Mouse (Mus musculus): ENCODE data around the gene Gstt2. TPM values are rescaled to one million over a fixed set of nuclear protein-coding genes. Genes with fewer than 3 reads are reported as not detected.

The Gstt2 gene
- polyA plus RNA-seq, 1 experiment from 2014 or later: 7.2 TPM

DNA sequence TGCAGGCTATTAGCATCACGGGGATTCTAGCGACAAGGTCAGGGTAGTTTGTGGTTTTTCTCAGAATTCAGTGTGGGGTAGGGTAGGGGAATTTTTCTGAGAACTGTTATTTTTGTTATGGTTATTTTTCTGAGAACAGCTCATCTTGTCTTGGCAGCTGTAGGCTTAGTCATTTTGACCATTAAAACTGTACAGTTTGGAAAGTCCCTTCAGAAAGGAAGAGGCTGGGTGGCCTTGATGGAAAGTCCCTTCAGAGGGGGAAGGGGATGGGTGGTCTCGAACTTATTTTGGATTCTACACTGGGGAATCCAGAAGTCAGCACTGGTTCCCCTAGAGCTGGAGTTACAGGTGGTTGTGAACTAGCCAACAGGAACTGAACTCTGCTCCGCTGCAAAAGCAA lies 12.7 kb downstream of the Gstt2 start:
- 84% methylated on average over 4 of the region's 4 CpGs for WGBS
- no peak for ATAC-seq (ENCODE audit: insufficient read depth, low FRiP score, low TSS enrichment)

DNA sequence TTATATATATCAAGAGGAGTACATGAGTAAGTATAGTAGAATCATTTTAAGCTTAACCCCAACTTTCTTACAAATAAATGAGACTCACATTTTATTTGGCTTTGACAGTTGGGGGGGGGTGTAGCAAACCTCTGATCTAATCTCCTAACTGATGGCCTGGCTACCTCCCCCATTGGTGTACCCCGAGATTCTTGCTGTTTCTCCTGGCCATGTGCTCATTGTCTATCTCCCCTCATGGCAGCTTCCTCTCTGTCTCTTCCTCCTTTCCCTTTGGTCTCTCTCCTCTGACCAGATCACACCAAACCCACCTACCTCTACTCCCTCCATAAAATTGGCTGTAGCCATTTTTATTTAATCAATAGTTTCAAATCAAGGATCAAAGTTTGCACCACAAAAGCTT lies 13.4 kb downstream of the Gstt2 start:
- Histone ChIP-seq H3K9ac (ENCODE audit: low read length) (no peak overlapping the region), H3K36me3 (ENCODE audit: control insufficient read depth, insufficient read depth, low read length) (no peaks in the 10 kb centered on the region), H3K27me3 (ENCODE audit: control insufficient read depth, insufficient read depth, low read length) (no peaks in the 10 kb centered on the region), H3K4me2 (ENCODE audit: low read depth) (no peak overlapping the region), H3K4me1 (ENCODE audit: control insufficient read depth, insufficient read depth, low read length) (no peaks in the 10 kb centered on the region), H3K4me3 (ENCODE audit: low read depth, low read length) (no peak overlapping the region), H3K9me3 (ENCODE audit: control insufficient read depth, low read length) (no peaks in the 10 kb centered on the region), H3K27ac (ENCODE audit: low read depth, low read length) (no peak overlapping the region)
- no peak for ATAC-seq (ENCODE audit: insufficient read depth, low FRiP score, low TSS enrichment)
- DNase-seq (ENCODE audit: low spot score): no peak
- WGBS: 94% methylated on average over 1 of the region's 1 CpGs

More for the DNA sequence above, 12.7 kb downstream of the Gstt2 start:
- no peak overlapping the region for H3K9ac ChIP-seq (ENCODE audit: low read length)
- no peak overlapping the region for H3K4me3 ChIP-seq (ENCODE audit: low read depth, low read length)
- no peaks in the 10 kb centered on the region for H3K4me1 ChIP-seq (ENCODE audit: control insufficient read depth, insufficient read depth, low read length)
- H3K9me3 ChIP-seq (ENCODE audit: control insufficient read depth, low read length): no peaks in the 10 kb centered on the region
- no peaks in the 10 kb centered on the region for H3K36me3 ChIP-seq (ENCODE audit: control insufficient read depth, insufficient read depth, low read length)
- H3K4me2 ChIP-seq (ENCODE audit: low read depth): no peak overlapping the region
- no peak overlapping the region for H3K27ac ChIP-seq (ENCODE audit: low read depth, low read length)
- DNase-seq (ENCODE audit: low spot score): no peak
- H3K27me3 ChIP-seq (ENCODE audit: control insufficient read depth, insufficient read depth, low read length): no peaks in the 10 kb centered on the region

DNA sequence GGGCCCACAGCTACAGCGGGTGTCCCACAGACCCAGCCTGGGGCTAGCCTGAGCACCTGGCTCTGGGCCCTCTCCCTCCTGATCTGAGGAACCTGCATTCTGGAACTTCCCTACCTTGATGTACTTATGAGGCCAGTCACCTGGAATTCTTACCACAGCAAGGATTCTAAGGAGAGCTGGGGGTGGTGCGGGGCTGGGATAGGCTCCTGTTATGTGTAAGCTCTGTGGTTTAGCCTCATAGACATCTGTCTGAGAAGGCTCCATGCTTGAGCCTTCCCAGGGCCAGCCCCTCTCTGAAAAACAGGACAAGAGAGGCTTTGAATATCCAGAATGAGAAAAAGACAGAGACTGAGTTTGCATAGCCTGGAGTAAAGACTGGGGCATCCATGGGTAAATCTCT lies 14.8 kb downstream of the Gstt2 start, which contains the start of gene Gstt4:
Gstt4 (minus strand) TSS at position 101 of the 400 bp plus-strand sequence.
- Histone ChIP-seq H3K4me2 (ENCODE audit: low read depth) (no peak within 1 kb of the TSS), H3K9ac (ENCODE audit: low read length) (no peak within 1 kb of the TSS), H3K27me3 (ENCODE audit: control insufficient read depth, insufficient read depth, low read length) (no peaks in the 10 kb centered on the region), H3K27ac (ENCODE audit: low read depth, low read length) (no peak within 1 kb of the TSS), H3K4me1 (ENCODE audit: control insufficient read depth, insufficient read depth, low read length) (no peaks in the 10 kb centered on the region), H3K4me3 (ENCODE audit: low read depth, low read length) (no peak within 1 kb of the TSS), H3K36me3 (ENCODE audit: control insufficient read depth, insufficient read depth, low read length) (no peaks in the 10 kb centered on the region), H3K9me3 (ENCODE audit: control insufficient read depth, low read length) (no peaks in the 10 kb centered on the region)
- DNase-seq (ENCODE audit: low spot score) (no peak), ATAC-seq (ENCODE audit: insufficient read depth, low FRiP score, low TSS enrichment) (no peak)
- WGBS: 92% methylated on average over 2 of the region's 2 CpGs

DNA sequence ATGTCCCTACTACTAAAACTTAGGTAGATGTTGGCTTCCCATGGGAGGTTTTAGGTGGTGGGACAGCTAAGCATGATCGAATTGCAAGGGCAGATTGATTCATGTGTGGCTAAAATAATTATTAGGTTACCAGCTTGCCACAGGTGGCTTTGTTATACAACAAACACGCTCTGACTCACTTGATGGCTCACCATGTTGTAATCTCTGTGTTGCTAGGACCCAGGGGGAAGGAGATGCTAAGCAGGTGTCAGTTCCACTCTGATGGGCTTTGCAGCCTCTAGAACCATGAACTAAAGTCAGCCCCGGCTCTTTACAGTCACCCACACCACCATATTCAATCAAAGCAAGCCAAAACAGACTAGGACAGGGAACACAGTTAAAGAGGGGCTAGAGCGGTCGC lies 17.3 kb downstream of the Gstt2 start:
- Histone ChIP-seq H3K9me3 (ENCODE audit: control insufficient read depth, low read length) (no peaks in the 10 kb centered on the region), H3K36me3 (ENCODE audit: control insufficient read depth, insufficient read depth, low read length) (no peaks in the 10 kb centered on the region), H3K27ac (ENCODE audit: low read depth, low read length) (no peak overlapping the region), H3K4me1 (ENCODE audit: control insufficient read depth, insufficient read depth, low read length) (no peaks in the 10 kb centered on the region), H3K27me3 (ENCODE audit: control insufficient read depth, insufficient read depth, low read length) (no peaks in the 10 kb centered on the region), H3K9ac (ENCODE audit: low read length) (no peak overlapping the region), H3K4me2 (ENCODE audit: low read depth) (no peak overlapping the region), H3K4me3 (ENCODE audit: low read depth, low read length) (no peak overlapping the region)
- 80% methylated on average over 5 of the region's 5 CpGs for WGBS
- ATAC-seq (ENCODE audit: insufficient read depth, low FRiP score, low TSS enrichment) (no peak), DNase-seq (ENCODE audit: low spot score) (no peak)

DNA sequence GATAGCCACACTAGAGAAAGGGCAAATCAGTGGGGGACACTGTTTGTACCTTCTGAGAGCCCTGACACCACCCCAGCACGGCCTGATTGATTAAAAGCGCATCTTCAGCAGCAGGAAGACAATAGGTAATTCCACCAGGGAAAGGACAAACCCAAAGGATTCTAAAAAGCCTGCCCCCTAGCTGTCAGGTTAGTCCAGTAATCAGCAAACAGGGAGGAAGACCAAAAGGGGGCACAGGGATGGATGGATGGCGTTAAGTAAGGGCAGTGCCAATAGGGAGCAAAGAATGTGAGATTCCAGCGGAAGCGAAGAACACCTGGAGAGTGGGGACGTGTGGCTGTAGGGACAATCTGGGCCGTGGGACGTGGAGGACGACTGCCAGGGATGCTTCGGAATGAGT lies 18.6 kb downstream of the Gstt2 start:
- no peaks in the 10 kb centered on the region for H3K36me3 ChIP-seq (ENCODE audit: control insufficient read depth, insufficient read depth, low read length)
- 65% methylated on average over 10 of the region's 10 CpGs for WGBS
- no peak for DNase-seq (ENCODE audit: low spot score)
- no peak overlapping the region for H3K9ac ChIP-seq (ENCODE audit: low read length)
- no peaks in the 10 kb centered on the region for H3K4me1 ChIP-seq (ENCODE audit: control insufficient read depth, insufficient read depth, low read length)
- no peak overlapping the region for H3K4me3 ChIP-seq (ENCODE audit: low read depth, low read length)
- no peak overlapping the region for H3K27ac ChIP-seq (ENCODE audit: low read depth, low read length)
- ATAC-seq (ENCODE audit: insufficient read depth, low FRiP score, low TSS enrichment): no peak
- no peaks in the 10 kb centered on the region for H3K9me3 ChIP-seq (ENCODE audit: control insufficient read depth, low read length)
- H3K27me3 ChIP-seq (ENCODE audit: control insufficient read depth, insufficient read depth, low read length): no peaks in the 10 kb centered on the region
- H3K4me2 ChIP-seq (ENCODE audit: low read depth): no peak overlapping the region

DNA sequence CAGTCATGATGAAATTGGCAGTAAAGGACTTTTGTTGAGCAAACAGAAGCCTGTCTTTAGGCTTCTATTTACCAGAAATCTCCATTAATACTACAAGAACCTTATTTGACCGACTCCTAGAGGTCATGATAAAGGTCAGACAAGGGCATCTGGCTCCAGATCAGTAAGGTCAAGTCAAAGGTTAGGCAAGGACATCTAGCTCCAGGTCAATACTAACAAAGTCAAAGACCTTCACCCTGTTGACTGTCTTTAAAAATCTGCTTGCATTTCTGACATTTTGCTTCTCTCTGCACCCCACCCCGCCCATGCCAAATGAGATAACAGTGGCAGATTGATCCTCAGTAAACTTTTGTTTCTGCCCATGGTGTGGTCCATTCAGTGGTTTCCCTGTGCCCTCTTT lies 33.0 kb downstream of the Gstt2 start:
- DNase-seq (ENCODE audit: low spot score): no peak
- no peak overlapping the region for H3K9ac ChIP-seq (ENCODE audit: low read length)
- no peaks in the 10 kb centered on the region for H3K27me3 ChIP-seq (ENCODE audit: control insufficient read depth, insufficient read depth, low read length)
- H3K4me1 ChIP-seq (ENCODE audit: control insufficient read depth, insufficient read depth, low read length): no peaks in the 10 kb centered on the region
- ATAC-seq (ENCODE audit: insufficient read depth, low FRiP score, low TSS enrichment): no peak
- H3K4me2 ChIP-seq (ENCODE audit: low read depth): no peak overlapping the region
- no peak overlapping the region for H3K4me3 ChIP-seq (ENCODE audit: low read depth, low read length)
- no peaks in the 10 kb centered on the region for H3K36me3 ChIP-seq (ENCODE audit: control insufficient read depth, insufficient read depth, low read length)
- H3K27ac ChIP-seq (ENCODE audit: low read depth, low read length): no peak overlapping the region
- WGBS: 81% methylated on average over 2 of the region's 2 CpGs
- H3K9me3 ChIP-seq (ENCODE audit: control insufficient read depth, low read length): no peaks in the 10 kb centered on the region

DNA sequence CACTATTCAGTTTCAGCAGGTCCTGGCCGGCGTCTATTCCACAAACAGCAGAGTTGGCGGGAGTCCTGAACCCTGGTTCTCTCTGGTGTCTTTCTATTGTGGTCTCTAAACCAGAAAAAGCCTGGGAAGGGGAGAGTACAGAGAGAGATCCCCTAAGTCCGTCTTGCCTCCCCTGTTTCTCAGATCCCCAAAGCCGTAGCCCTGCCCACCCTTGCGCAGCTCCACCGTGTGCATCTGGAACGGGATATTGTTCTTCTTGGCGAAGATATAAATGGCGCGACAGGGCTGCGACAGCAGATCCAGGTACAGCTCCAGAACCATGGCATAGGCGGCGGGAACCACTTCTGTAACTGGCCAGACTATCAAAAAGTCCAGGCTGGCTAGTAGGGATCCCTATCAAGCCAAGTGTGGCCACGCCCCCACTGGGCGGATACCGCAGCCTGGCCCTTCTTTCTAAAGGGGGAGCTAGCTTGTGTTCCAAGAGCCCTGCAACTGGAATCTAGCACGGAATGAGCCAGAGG lies 39.0 kb downstream of the Gstt2 start, which contains the start of gene Gstt1:
Gstt1 (minus strand) TSS at position 409 of the 521 bp plus-strand sequence.
- H3K4me1 ChIP-seq (ENCODE audit: control insufficient read depth, insufficient read depth, low read length): peaks cover 5% of the 10 kb centered on the region
- WGBS: 5% methylated on average over 18 of the region's 18 CpGs
- no peaks in the 10 kb centered on the region for H3K36me3 ChIP-seq (ENCODE audit: control insufficient read depth, insufficient read depth, low read length)
- peak within 1 kb of the TSS; percentile 44 for H3K9ac ChIP-seq (ENCODE audit: low read length)
- H3K27me3 ChIP-seq (ENCODE audit: control insufficient read depth, insufficient read depth, low read length): no peaks in the 10 kb centered on the region
- H3K27ac ChIP-seq (ENCODE audit: low read depth, low read length): no peak within 1 kb of the TSS
- no peaks in the 10 kb centered on the region for H3K9me3 ChIP-seq (ENCODE audit: control insufficient read depth, low read length)
- DNase-seq (ENCODE audit: low spot score) (peak; percentile 54), ATAC-seq (ENCODE audit: insufficient read depth, low FRiP score, low TSS enrichment) (no peak)
- peak within 1 kb of the TSS; percentile 35 for H3K4me3 ChIP-seq (ENCODE audit: low read depth, low read length)
- H3K4me2 ChIP-seq (ENCODE audit: low read depth): peak within 1 kb of the TSS; percentile 76

DNA sequence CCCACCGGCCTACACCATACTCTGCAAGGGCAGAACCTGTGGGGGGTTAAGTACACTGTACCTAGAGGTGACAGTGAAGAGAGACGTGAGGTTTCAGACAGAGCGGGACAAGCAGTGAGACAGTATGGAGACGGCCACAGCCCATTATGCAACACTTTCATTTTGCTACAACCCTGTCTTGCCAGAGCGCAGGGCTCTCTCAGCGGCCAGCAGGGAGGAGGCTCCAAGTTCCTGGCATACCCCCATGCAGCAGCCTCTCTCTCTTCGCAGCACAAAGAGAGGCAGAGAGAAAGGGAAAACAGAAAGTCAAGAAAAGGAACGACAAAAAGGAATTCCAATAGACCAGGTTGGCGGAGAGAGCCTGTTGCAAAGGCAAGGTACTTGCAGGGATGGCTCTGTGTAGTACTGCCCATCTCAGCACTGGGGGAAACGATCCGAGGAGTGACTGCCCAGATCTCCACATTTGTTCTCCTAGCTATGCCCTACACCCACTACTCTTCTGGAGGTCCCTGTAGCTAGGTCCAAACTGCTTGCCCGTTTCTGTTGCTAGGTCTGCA lies 39.5 kb downstream of the Gstt2 start:
- Histone ChIP-seq H3K36me3 (ENCODE audit: control insufficient read depth, insufficient read depth, low read length) (no peaks in the 10 kb centered on the region), H3K4me2 (ENCODE audit: low read depth) (peak overlapping the region; percentile 76), H3K4me3 (ENCODE audit: low read depth, low read length) (peak overlapping the region; percentile 35), H3K4me1 (ENCODE audit: control insufficient read depth, insufficient read depth, low read length) (peaks cover 5% of the 10 kb centered on the region), H3K9ac (ENCODE audit: low read length) (peak overlapping the region; percentile 44), H3K9me3 (ENCODE audit: control insufficient read depth, low read length) (no peaks in the 10 kb centered on the region), H3K27me3 (ENCODE audit: control insufficient read depth, insufficient read depth, low read length) (no peaks in the 10 kb centered on the region), H3K27ac (ENCODE audit: low read depth, low read length) (no peak overlapping the region)
- 2% methylated on average over 12 of the region's 12 CpGs for WGBS
- DNase-seq (ENCODE audit: low spot score) (peak; percentile 26), ATAC-seq (ENCODE audit: insufficient read depth, low FRiP score, low TSS enrichment) (0 out of 2 replicates have a peak, but pooled peaks have one; percentile 13)

Measured in neural tube, embryonic 11.5 days (tissue).